15 mouse cellular contexts compared by ENCODE assay signal in genomic region chr4:107765196-107765813, GRCm38 (mm10). TPM values are rescaled to one million over a fixed set of nuclear protein-coding genes. Genes with fewer than 3 reads are reported as not detected.
DNase-seq lines count a peak whose midpoint lies in the region; ATAC-seq and TF ChIP-seq lines count a peak whose summit lies in the region.
"Had no signal": no experiment of that assay in that cellular context is flagged by ENCODE, and none has a peak within 500 bp of the region (broad histone marks: within the 10 kb centered on the region; RNA-seq: fewer than 3 reads in every experiment).

No protein-coding gene starts in this region.

- H3K4me3 ChIP-seq in neural tube, embryonic 12.5 days = no peak overlapping the region
- no peak overlapping the region for H3K4me3 ChIP-seq in neural tube, embryonic 15.5 days (replicated peaks)
- no peak overlapping the region for H3K4me3 ChIP-seq in forebrain, embryonic 14.5 days (ENCODE audit: low read depth, low read length)
- H3K4me3 ChIP-seq in hindbrain, embryonic 15.5 days = no peak overlapping the region
- no peak overlapping the region for H3K4me3 ChIP-seq in heart, embryonic 12.5 days
- H3K4me3 ChIP-seq in gastrocnemius, adult 2 months = no peak overlapping the region
- H3K4me3 ChIP-seq: myocyte had no signal

- no peak overlapping the region for H3K27ac ChIP-seq in neural tube, embryonic 12.5 days
- H3K27ac ChIP-seq in neural tube, embryonic 15.5 days (replicated peaks) = no peak overlapping the region
- H3K27ac ChIP-seq in forebrain, embryonic 14.5 days (ENCODE audit: low read depth, low read length) = no peak overlapping the region
- no peak overlapping the region for H3K27ac ChIP-seq in hindbrain, embryonic 15.5 days (replicated peaks)
- no peak overlapping the region for H3K27ac ChIP-seq in heart, embryonic 12.5 days (ENCODE audit: poor library complexity, severe bottlenecking)
- H3K27ac ChIP-seq in gastrocnemius, adult 2 months = no peak overlapping the region
- H3K27ac ChIP-seq: macrophage had no signal

- 42% methylated on average over 9 of the region's 9 CpGs for WGBS in neural tube, embryonic 12.5 days
- WGBS in neural tube, embryonic 15.5 days = 45% methylated on average over 9 of the region's 9 CpGs
- 41% methylated on average over 9 of the region's 9 CpGs for WGBS in forebrain, embryonic 14.5 days
- 32% methylated on average over 9 of the region's 9 CpGs for WGBS in hindbrain, embryonic 15.5 days
- WGBS in heart, embryonic 12.5 days = 61% methylated on average over 9 of the region's 9 CpGs

- intact Hi-C loops in gastrocnemius, adult 2 months (cut with DNase I) = no loop called here

- no peak for DNase-seq in forebrain, embryonic 14.5 days (ENCODE audit: low spot score)
- DNase-seq in gastrocnemius, adult 2 months = no peak
- DNase-seq: cerebellum, adult 11 months; heart, adult 18-20 months; kidney, postnatal 10 days; liver; lung, adult 2 months; right cerebral cortex, postnatal 4 days had no signal

- H3K9ac ChIP-seq in neural tube, embryonic 12.5 days = no peak overlapping the region
- H3K9ac ChIP-seq in neural tube, embryonic 15.5 days (replicated peaks) = no peak overlapping the region
- H3K9ac ChIP-seq in forebrain, embryonic 14.5 days (ENCODE audit: low read length) = no peak overlapping the region
- H3K9ac ChIP-seq in hindbrain, embryonic 15.5 days = no peak overlapping the region
- H3K9ac ChIP-seq in heart, embryonic 12.5 days = no peak overlapping the region

- H3K4me1 ChIP-seq in neural tube, embryonic 12.5 days = peaks cover 14% of the 10 kb centered on the region
- H3K4me1 ChIP-seq in neural tube, embryonic 15.5 days = peaks cover 5% of the 10 kb centered on the region
- 0 out of 2 replicates have a peak, but pooled peaks cover 10% of the 10 kb centered on the region for H3K4me1 ChIP-seq in forebrain, embryonic 14.5 days (ENCODE audit: control insufficient read depth, insufficient read depth, low read length)
- peaks cover 9% of the 10 kb centered on the region; the same call in 1 of the 2 replicates for H3K4me1 ChIP-seq in hindbrain, embryonic 15.5 days (replicated peaks)
- no peaks in the 10 kb centered on the region for H3K4me1 ChIP-seq in heart, embryonic 12.5 days (replicated peaks)

- TF ChIP-seq CTCF in gastrocnemius, adult 2 months (IDR thresholded peaks at IDR 0.05) = no peak

- H3K4me2 ChIP-seq in neural tube, embryonic 12.5 days (replicated peaks) = no peak overlapping the region
- H3K4me2 ChIP-seq in neural tube, embryonic 15.5 days = no peak overlapping the region
- no peak overlapping the region for H3K4me2 ChIP-seq in forebrain, embryonic 14.5 days (ENCODE audit: low read length)
- H3K4me2 ChIP-seq in hindbrain, embryonic 15.5 days = no peak overlapping the region
- no peak overlapping the region for H3K4me2 ChIP-seq in heart, embryonic 12.5 days

- H3K27me3 ChIP-seq in neural tube, embryonic 12.5 days (replicated peaks) = no peaks in the 10 kb centered on the region
- no peaks in the 10 kb centered on the region for H3K27me3 ChIP-seq in neural tube, embryonic 15.5 days (replicated peaks)
- no peaks in the 10 kb centered on the region for H3K27me3 ChIP-seq in forebrain, embryonic 14.5 days (replicated peaks; ENCODE audit: control insufficient read depth, insufficient read depth, low read length)
- no peaks in the 10 kb centered on the region for H3K27me3 ChIP-seq in hindbrain, embryonic 15.5 days
- peaks cover 19% of the 10 kb centered on the region; the same call in 1 of the 2 replicates for H3K27me3 ChIP-seq in heart, embryonic 12.5 days (replicated peaks)

- peak; percentile 25; the same call in 1 of the 2 replicates for ATAC-seq in neural tube, embryonic 12.5 days (ENCODE audit: low FRiP score, low read depth)
- ATAC-seq in neural tube, embryonic 15.5 days (ENCODE audit: low FRiP score) = no peak
- ATAC-seq in forebrain, embryonic 14.5 days = peak; percentile 29
- ATAC-seq in hindbrain, embryonic 15.5 days (ENCODE audit: low FRiP score, low read depth) = peak; percentile 59; the same call in 1 of the 2 replicates
- ATAC-seq in heart, embryonic 12.5 days (ENCODE audit: insufficient number of reproducible peaks, low FRiP score) = no peak
- ATAC-seq in megakaryocyte progenitor cell, adult 5-6 weeks (replicated peaks; ENCODE audit: poor library complexity) = no peak

- H3K36me3 ChIP-seq in neural tube, embryonic 12.5 days = no peaks in the 10 kb centered on the region
- no peaks in the 10 kb centered on the region for H3K36me3 ChIP-seq in neural tube, embryonic 15.5 days
- H3K36me3 ChIP-seq in forebrain, embryonic 14.5 days (ENCODE audit: control insufficient read depth, insufficient read depth, low read length) = no peaks in the 10 kb centered on the region
- no peaks in the 10 kb centered on the region for H3K36me3 ChIP-seq in hindbrain, embryonic 15.5 days
- no peaks in the 10 kb centered on the region for H3K36me3 ChIP-seq in heart, embryonic 12.5 days

- no peaks in the 10 kb centered on the region for H3K9me3 ChIP-seq in neural tube, embryonic 12.5 days
- no peaks in the 10 kb centered on the region for H3K9me3 ChIP-seq in neural tube, embryonic 15.5 days (replicated peaks)
- no peaks in the 10 kb centered on the region for H3K9me3 ChIP-seq in forebrain, embryonic 14.5 days (replicated peaks; ENCODE audit: control insufficient read depth, low read length)
- no peaks in the 10 kb centered on the region for H3K9me3 ChIP-seq in hindbrain, embryonic 15.5 days
- no peaks in the 10 kb centered on the region for H3K9me3 ChIP-seq in heart, embryonic 12.5 days (replicated peaks)

RNA-seq across cellular contexts. Expression of gene Lrp8, which starts 36.8 kb away (rescaled TPM):
- polyA plus RNA-seq in neural tube, embryonic 12.5 days (2016; fragmentation: Nextera tagmentation; extraction: Ambion mirVana) = 47.6 and 53.9 TPM in 2 replicates
- 48.8 and 62.8 TPM in 2 replicates for polyA plus RNA-seq in neural tube, embryonic 15.5 days (2015; fragmentation: Nextera tagmentation; extraction: Ambion mirVana)
- polyA plus RNA-seq in forebrain, embryonic 14.5 days (2014; fragmentation: Nextera tagmentation; extraction: Ambion mirVana) = 33.5 and 48.5 TPM in 2 replicates
- polyA plus RNA-seq in hindbrain, embryonic 15.5 days (2015; fragmentation: Nextera tagmentation; extraction: Ambion mirVana) = 60.2 and 60.6 TPM in 2 replicates
- polyA plus RNA-seq in heart, embryonic 12.5 days (2016; fragmentation: Nextera tagmentation; extraction: Ambion mirVana) = 1.9 and 2.4 TPM in 2 replicates
- 15.6 and 19.7 TPM in 2 replicates for total RNA-seq in megakaryocyte progenitor cell, adult 5-6 weeks (2015)
- total RNA-seq in megakaryocyte progenitor cell, adult 5-6 weeks (2017) = 15.3 and 17.3 TPM in 2 replicates
- total RNA-seq in gastrocnemius, adult 2 months (2021) = under 1 TPM; 0.31 to 0.33 TPM

Comparison
In these comparisons a context has a peak if more than half of its experiments do, and no peak if none do; other contexts are left out.
1. ATAC-seq: peak in neural tube, embryonic 12.5 days (single experiment), forebrain, embryonic 14.5 days (single experiment) and hindbrain, embryonic 15.5 days (single experiment); none in neural tube, embryonic 15.5 days (single experiment), heart, embryonic 12.5 days (single experiment) and megakaryocyte progenitor cell, adult 5-6 weeks (single experiment).
2. RNA of gene Lrp8, which starts 36.8 kb away (polyA plus RNA-seq): 48.8 to 62.8 TPM in neural tube, embryonic 15.5 days, 60.2 to 60.6 TPM in hindbrain, embryonic 15.5 days, 47.6 to 53.9 TPM in neural tube, embryonic 12.5 days and 33.5 to 48.5 TPM in forebrain, embryonic 14.5 days; 1.9 to 2.4 TPM in heart, embryonic 12.5 days; every median in the first group is over 10 times any median in the second.